Mouse (Mus musculus) 3T3-L1 (cell line): ENCODE data around the gene Slc2a8.

Source experiments
- DNase-seq: peaks from one replicate; pipeline ENCODE4 v3.0.0-alpha.2; 2015; ENCODE audit warnings: low read depth, low spot score

Gene Slc2a8

DNA sequence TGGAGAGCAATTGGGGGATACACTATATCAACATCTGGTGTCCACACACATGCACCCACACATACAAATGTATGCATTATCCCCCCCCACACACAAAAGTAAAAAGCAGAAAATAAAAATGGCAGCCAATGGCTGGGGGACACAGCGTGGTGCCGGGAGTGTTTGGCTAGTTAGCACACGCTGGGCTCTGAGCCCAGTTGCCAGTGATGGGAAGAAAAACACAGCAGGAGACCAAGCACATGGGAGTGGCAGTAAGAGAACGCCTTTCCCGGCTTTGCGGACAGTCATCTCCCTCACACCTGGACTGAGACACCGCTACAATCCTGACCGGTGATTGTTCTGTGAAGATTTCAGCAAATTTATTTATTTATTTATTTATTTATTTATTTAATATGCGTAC lies 10.6 kb downstream of the Slc2a8 start:
- DNase-seq: no peak

DNA sequence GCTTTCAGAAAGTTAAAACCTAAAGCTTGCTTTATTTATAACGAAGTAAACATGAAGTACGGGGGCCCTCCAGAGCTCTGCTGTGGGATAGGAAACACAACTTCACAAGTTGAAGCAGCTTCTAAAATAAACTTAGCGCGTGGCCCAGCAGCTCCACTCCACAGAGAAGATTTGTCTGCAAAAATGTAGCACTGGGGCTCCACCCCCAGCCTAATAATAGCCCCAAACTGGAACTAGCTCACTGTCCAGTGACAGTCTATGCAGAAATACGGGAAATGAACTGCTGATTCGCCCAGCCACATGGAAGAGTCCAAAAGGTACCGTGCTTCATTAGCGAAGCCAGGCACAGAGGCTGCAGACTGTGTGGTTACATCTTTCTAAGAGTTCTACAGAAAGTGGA lies 12.6 kb downstream of the Slc2a8 start:
- DNase-seq: no peak

DNA sequence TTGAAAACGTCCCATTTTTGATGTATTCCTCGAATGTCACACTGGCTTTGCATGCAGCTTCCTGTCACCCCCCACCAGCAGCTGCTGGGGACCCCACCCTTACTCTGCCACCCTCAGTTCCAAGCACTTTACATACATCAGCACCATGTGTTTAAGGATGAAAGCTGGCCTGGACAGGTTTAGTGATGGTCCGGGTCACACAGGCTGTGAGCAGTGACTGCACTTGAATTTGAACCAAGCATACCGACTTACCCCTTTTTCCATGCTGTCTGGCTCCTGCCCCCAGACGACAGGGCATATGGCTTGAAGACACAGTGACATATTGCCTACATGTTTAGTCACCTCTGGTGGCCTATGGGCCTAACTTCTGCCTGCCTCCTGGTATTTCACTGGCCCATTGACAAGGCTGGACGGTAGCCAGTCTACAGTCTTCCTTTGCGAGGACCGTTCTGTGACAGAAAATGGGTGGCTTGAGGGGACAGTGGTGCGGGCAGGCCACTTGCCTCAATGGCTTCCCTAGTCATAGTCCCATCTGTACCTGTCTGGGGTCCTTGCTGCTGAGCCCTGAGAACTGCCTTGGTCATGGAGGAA lies 13.8 kb downstream of the Slc2a8 start:
- no peak for DNase-seq

DNA sequence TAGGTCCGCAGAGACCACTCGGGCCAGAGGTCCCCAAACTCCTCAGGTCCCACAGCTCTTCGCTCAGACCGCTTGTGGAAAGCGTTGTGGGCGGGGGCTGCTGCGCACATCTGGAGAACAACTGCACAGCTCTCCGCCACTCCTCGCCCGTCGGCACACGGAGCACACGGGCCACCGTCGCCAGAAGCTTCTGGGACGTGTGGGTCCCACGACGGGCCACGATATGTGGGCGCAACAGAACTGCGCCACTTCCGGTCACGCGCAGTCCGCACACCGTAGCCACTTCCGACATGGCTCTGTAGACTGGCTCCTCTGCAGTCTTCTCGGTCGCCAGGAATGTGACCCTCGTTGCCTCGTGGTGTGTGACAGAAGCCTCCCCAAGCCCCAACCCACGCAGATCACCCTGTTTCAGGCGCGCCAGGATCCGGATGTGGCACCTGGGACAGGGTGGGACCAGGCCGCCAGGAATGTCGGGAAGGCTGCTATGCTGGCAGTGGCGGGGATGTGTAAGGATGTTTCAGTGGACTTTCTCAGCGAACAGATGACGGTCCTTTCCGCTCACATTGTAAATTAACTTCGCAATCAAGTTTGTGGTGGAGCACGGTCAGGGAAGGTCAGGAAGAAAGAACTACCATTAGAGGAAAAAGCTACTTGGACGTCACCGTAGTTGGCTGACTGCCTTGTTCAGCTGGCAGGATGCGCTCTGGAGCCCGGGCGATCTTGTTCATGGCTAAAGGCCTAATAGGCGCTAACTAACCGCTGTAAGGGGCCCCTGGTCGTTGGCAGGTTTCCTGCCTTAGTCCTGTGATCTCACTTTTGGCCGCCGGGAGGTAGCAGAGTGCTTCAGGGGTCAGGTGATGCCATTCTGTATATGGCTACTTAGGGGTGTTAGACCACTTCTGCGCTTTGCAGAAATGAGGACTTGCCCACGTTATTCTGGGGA lies 14.9 kb downstream of the Slc2a8 start:
- peak; percentile 94 for DNase-seq

DNA sequence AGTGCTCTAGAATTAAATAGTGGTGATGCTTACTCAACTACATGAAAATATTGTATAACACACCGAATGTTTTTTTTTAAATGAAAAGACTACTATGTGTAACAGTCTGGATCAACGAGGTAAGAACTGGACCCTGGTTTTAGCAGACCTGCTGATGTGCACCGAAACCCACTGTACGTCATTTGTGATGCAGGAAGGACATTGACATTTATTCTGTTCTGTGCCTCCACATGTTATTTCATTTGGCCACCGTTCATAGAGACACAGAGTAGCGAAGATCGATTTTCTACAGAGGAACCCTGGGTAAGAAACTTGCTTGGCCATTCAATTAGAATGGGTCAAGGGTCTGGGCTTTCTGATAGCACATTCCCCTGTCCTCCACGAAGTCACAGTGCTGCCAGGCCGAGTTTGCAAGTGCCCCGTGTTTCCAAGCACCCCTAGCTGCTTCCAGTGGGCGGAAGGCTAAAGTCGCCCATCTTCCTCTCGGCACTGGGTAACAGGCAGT lies 15.6 kb downstream of the Slc2a8 start:
- peak; percentile 55 for DNase-seq

DNA sequence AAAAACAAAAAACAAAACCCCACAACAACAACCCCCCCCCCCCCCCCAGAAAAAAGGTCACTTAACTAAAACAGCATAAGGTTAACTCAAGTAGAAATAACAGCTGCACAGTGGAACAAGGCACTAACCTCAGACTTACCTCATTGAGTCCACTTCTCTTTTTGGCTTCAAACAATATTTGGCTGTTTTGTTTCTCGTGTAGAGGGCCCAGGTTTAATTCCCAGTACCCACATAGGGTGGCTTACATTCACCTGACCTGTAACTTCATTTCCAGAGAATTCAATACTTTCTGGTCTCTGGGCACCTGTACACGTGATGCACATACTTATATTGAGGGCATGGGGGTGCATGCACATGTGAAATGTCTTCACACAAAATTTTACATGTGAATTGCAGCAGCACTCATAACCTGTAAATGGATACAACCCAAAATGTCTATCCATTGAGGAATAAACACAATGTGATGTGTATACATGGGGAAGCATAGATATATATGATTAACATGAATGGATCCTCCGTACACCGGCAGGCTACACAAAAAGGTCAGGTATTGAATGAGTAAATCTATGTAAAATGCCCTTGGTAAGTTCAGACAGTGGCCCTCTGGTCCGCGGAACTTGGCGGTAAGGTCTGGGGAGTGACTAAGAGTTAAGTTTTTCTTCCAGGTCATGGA lies 16.2 kb downstream of the Slc2a8 start:
- DNase-seq: peak; percentile 74

DNA sequence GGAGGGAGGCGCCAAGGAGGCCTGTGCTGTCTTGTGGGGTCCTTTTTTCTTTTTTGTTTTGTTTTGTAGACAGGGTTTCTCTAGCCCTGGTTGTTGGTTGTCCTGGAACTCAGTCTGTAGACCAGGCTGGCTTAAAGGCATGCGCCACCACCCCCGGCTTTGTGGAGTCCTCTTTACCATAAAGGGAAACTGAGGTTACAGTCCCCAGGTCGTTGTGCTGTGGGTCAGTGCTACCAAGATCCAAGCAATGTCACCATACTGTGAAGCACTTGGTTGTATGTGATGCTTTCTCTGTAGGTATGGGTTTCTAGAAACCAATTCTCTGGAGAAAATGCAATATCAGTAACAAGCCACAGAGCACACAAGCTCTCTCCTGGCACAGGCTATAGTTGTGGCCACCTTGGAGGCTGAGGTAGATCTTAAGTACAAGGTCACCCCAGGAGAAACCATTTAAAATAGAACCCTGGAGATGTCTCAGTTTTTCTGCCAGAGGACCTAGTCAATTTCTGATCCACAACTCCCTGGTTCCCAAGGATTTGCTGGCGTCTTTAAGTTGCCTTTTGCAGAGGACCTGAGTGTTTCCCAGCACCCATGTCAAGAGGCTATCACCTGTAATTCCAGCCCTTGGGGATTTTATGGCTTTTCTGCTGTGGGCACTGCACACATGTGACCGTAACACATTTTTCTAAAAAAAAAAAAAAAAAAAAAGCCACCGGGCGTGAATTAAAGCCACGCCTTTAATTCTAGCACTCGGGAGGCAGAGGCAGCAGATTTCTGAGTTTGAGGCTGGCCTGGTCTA lies 17.0 kb downstream of the Slc2a8 start:
- peak; percentile 52 for DNase-seq

DNA sequence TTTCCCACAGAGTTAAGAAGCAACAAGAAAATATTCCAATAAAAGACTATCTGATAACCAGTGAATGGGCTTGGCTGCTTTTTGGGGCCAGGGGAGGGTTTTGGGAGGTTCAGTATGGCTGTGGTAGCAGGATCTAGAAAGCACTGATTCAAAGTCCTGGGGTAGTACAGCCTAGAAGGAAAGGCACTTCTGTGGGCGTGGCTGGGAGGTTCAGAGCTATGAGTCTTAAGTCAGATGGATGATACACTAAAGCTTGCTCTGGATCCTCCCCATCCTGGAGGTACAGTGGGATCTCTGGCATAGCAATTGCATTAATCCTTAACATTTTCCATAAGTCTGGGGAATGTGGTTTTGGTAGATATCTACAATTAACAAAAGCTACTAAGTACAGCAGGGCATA lies 17.9 kb downstream of the Slc2a8 start:
- DNase-seq: peak; percentile 79

DNA sequence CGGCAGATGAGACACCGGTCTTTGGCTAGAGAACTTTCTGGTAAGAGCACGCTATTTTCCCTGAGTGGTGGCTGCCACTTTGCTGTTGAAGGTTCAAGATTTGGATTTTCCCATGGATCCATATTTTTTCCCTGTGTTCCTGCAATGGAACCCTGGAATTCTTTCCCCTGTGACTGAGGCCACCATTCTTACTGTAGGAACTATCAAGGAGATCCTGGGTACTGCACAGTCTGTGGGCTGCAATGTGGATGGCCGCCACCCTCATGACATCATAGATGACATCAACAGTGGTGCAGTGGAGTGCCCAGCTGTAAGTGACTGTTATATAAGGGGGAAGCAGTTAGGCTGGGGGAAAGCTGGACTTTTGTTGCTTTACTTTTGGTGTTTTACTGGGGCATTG lies 18.3 kb downstream of the Slc2a8 start:
- peak; percentile 51 for DNase-seq

DNA sequence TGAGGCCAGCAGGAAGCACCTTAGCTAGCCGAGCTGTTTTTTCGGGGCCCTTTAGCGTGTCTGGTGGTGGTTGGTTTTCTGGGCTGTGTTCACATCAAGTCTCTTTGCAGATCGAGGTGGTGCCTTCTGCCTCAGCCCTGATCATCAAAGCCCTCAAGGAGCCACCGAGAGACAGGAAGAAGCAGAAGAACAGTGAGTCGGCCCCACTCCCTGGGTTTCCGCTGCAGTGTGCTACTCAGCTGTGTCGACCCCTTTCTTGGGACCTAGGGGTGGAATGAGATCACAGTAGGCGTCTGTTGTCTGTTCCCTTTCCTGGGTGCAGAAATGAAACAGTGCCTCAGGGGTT lies 19.0 kb downstream of the Slc2a8 start:
- no peak for DNase-seq

DNA sequence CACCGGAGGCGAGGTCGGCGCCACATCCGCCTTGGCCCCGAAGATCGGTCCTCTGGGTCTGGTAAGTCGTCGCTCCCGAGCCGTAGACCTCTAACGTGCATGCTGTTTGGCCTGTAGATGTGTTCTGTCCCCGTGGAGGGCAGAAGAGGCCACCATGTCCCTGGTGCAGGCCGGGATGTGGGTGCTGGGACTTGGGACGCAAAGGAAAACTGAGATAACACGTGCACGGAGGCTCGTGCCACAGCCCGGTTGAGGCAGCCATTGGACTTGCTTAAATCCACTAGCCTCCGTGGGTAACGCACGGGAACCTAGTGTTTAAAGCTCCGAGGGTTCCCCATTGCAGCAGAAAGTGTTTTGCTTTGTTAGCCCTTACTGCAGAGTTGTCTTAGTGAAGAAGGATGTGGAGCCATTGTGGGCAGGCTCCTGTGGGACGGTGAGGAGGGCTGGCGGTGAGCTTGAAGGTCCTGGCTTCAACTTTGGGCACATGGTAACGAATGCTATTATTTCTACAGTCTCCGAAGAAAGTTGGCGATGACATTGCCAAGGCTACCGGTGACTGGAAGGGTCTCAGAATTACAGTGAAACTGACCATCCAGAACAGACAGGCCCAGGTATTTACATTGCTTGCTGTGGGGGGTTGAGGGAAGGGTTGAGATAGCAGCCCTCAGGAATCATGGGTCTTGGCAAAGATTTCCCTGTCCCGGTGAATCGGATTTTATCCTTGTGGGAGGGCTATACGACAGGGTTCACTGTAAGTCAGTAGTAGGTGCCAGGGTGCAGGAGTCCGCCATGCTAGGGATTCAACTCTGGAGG lies 19.6 kb downstream of the Slc2a8 start:
- peak; percentile 47 for DNase-seq

DNA sequence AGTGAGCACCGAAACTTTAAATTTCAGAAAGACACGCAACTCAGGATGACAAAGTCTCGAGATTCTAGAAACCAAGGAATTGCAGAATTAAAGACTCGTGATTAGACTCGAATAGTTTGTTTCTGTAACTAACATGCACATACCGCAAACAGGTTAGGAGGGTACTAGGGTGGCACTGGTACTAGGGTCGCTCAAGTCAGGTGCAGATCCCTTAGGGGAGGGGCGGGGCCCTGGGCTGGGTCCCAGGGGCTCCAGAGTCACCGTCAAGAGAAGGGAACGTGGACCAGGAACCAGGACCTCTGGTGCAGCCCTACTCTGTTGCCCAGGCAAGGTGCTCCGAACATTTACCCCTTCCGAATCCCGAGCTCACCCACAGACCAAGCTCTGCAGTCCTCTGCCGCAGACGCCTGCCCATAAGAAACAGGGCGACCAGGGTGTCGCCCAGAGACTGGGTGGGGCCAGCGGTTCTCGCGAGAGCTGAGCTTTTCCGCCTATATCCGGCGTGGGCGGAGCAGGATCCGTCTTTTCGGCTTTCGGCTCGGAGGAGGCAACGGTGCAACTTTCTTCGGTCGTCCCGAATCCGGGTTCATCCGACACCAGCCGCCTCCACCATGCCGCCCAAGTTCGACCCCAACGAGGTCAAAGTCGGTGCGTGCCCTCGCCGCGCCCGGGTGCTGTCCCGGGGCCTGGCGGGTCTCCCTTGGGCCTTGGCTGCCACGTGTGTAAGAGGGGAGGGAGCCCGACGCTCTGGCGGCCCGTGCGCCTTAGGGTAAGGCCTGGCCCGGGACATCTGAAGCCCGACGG lies 20.5 kb downstream of the Slc2a8 start, which contains the start of the genes Rpl12 and Lrsam1:
Gene Rpl12, plus strand, starts transcription at position 368 of the 804 bp plus-strand sequence.
Gene Lrsam1, minus strand, starts transcription at position 423 of the 804 bp plus-strand sequence.
- peak; percentile 96 for DNase-seq

DNA sequence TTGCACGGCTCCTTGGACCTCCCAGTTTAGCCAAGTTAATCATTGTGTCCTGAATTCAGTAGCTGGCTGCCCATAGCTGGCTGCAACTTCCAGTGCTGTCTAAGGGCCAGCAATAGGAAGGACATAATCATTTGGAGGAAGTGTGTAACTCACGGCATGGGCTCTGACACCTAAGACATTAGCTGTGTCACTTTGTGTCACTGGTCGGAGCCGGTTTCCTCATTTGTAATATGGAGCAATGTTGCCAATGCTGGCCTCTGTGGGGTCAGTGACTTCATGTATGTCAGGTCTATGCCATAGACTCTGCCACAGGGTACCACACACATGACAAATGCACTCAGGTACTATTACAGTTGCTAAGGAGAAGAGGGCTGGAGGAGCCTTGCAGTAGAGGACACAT lies 21.6 kb downstream of the Slc2a8 start:
- DNase-seq: no peak

DNA sequence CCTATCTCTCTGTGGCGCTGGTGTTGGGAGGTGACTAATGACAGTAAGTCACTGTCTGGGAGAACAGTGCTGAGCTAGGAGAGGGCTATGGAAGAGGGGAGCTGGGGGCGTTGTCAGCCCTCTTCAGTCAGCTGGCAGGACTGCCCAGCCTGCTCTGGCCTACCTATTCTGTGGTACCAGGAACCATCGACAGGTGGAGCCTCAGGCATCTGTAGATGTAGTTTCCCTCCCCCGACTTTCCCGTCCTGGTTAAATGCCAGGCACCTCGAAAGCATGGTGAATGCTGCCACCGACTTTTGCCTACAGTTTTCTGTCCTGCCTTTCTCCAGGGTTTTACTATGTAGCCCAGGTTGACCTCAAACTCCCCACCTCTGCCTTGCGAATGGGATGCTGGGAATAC lies 24.5 kb downstream of the Slc2a8 start:
- no peak for DNase-seq

DNA sequence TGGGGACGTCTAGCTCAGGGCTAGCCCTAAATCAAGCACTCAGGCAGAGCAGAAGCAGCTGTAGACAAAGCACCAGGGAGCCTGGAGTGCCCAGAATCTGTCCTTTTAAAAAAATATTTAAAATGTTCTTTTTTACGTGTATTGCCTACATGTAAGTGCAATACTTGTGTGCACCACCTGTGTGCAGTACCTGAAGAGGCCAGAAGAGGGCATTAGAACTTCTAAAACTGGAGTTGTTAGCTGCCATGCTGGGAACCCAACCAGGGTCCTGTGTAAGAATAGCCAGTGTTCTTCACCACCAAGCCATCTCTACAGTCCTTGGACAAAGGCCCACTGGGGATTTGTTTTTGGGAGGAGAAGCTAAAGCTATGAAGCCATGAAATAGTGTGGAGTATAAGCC lies 27.3 kb downstream of the Slc2a8 start:
- peak; percentile 21 for DNase-seq

DNA sequence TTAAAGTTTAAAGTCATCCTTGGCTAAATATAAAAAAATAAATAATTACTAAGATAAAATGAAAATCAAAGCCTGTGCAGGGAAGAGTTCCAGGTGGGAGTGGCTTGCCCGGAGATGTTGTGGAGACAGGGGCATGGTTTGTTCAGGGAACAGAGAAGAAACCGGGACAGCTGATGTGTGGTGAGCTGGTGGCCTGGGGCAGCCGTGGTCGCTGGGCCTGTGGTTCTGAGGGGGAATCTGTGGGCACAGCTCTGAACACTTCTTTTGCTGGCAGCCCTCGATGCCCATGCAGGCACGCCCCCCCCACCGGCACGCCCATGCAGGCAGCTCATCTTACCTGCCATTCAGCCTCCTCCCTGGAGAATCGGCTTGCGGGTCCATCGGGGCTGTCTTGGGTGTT lies 34.4 kb downstream of the Slc2a8 start:
- DNase-seq: no peak

DNA sequence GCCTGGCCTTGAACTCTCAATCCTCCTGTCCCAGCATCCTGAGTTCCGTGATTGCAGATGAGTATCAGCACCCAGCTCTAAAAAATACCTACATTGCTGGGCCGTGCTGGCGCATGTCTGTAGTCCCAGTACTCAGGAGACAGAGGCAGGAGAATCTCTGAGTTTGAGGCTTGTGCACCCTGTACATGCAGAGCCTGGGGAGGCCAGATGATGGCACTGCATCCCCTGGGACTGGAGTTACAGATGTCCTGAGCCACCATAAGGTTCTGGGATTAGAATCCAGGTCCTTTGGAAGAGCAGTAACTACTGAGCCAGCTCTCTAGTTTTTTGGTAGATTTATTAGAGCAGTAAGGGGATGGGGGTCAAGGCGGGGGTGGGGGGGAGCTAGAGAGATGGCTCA lies 41.4 kb downstream of the Slc2a8 start:
- DNase-seq: no peak

DNA sequence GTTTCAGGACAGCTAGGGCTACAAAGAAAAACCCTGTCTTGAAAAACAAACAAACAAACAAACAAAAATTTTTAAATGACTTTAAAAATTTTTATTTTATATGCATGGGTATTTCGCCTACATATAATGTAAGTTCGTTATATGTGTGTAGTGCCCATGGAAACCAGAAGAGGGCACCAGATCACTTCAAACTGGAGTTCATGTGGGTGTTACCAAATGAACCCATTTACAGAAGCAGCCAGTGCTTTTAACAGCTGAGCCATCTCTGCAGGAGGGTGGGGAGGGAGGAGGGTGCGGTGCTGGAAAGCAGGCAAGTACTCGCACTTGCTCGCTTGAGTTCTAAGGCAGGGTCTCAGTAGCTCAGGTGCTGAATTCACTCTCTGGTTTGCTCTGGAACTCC lies 42.5 kb downstream of the Slc2a8 start:
- DNase-seq: peak; percentile 74

DNA sequence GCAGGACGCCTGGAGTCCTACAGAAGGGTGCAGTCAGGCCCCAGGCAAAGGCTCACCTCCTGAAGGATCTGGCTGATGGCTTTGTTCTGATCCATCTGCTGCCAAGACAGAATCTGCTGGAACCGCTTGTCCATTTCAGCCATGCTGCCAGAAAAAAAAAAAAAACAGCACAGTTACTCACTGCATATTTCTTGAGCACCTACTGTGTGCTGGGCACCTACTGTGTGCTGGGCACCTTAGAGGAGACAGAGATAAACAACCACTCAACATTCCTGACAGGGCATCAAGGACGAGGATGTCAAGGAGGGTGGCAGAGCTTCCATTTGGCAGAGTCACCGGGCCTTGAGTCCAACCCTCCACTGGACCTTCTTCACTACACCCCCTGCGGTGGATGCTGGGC lies 43.1 kb downstream of the Slc2a8 start:
- no peak for DNase-seq

DNA sequence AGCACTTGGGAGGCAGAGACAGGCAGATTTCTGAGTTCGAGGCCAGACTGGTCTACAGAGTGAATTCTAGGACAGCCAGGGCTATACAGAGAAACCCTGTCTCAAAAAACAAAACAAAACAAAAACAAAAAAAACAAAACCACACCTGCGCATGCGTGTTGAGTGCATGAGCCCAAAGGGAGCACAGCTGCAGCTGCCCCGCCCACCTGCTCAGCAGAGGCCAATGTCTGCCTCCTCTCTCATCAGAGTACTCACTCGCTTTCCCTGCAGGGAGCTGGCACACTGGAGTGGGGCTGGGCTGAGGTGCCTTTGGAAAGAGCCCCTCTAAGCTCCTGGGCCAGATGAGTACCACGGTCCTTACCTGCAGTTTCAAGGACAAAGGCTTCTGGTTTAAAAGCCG lies 50.2 kb downstream of the Slc2a8 start:
- no peak for DNase-seq
